Mouse (Mus musculus): ENCODE results near the gene Tdrd9. TPM values are rescaled to one million over a fixed set of nuclear protein-coding genes. Genes with fewer than 3 reads are reported as not detected.

Gene Tdrd9
- 0.97 and 1.4 TPM in 2 replicates for polyA plus RNA-seq (2016; fragmentation: Nextera tagmentation; extraction: Ambion mirVana)

DNA sequence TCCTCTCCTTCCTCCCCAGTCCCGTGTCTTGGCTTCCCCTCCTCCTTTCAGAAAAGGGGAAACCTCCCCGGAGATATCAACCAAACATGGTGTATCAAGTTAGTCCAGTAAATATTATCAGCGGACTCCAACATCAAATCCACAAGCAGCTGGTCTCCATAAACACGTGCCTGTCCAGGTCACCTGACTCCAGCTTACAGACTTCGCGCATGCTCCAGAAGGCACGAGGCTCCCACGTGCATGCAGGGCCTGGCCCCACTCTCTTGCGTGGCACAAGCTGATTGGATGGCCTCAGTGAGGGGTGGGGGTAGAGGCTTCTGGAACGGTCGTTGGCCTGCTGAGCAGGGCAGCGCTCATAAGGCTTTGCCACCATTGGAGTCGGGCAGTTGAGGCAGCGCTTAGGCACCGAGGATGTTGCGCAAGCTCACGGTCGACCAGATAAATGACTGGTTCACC lies at the start of gene Tdrd9:
TSS of gene Tdrd9 (plus strand) at position 329 of the 456 bp plus-strand sequence.
- no peak for ATAC-seq (ENCODE audit: insufficient number of reproducible peaks, insufficient read depth, low FRiP score, low TSS enrichment, low read depth)
- Histone ChIP-seq H3K9ac (replicated peaks) (no peak within 1 kb of the TSS), H3K4me2 (no peak within 1 kb of the TSS), H3K4me1 (replicated peaks) (peaks cover 1% of the 10 kb centered on the region), H3K27me3 (no peaks in the 10 kb centered on the region), H3K36me3 (no peaks in the 10 kb centered on the region), H3K4me3 (replicated peaks) (no peak within 1 kb of the TSS), H3K27ac (no peak within 1 kb of the TSS), H3K9me3 (no peaks in the 10 kb centered on the region)
- WGBS = 85% methylated on average over 18 of the region's 18 CpGs

DNA sequence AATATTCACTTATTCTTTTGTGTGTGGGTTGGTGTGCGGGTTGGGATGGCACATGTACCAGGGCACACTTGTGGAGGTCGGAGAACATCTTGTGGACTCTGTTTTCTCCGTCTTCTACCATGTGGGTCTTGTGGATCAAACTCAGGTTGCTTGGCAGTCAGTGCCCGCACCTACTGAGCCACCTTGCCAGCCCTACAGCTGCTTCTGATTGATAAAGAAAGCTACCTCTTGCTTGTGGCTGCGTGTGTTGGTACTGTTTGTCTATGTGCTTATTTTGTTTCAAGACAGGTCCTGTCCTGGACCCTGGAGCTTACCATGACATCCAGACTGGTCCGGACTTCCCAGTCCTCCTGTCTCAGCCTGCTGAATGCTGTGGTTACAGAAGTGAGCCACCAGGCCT lies 48.2 kb upstream of the Tdrd9 start:
- Histone ChIP-seq H3K4me1 (replicated peaks) (peaks cover 11% of the 10 kb centered on the region; the same call in 1 of the 2 replicates), H3K9me3 (no peaks in the 10 kb centered on the region), H3K27me3 (no peaks in the 10 kb centered on the region), H3K9ac (replicated peaks) (no peak overlapping the region), H3K36me3 (no peaks in the 10 kb centered on the region), H3K4me3 (replicated peaks) (no peak overlapping the region), H3K27ac (peak overlapping the region; percentile 64), H3K4me2 (no peak overlapping the region)
- ATAC-seq (ENCODE audit: insufficient number of reproducible peaks, insufficient read depth, low FRiP score, low TSS enrichment, low read depth) = no peak
- 83% methylated on average over 6 of the region's 6 CpGs for WGBS

DNA sequence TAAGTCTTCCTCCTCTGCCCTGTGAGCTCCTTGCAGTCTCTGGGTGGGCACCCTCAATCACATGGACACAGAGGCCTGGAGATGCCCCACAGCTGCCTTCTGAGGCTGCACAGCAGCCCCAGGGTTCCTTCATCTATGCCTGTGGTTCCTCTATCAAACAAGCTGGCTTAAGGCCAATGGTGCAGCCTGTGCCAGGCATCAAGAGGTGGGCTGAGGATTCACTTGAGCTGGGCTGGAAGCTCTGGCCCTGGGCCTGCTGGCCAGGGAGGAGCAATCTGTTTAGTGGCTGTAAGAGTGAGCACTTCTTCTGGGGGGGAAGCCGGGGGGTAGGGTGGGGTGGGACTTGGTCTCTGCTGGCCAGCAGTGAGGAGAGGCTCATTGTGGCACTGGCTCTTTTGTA lies 44.0 kb upstream of the Tdrd9 start:
- H3K4me2 ChIP-seq = no peak overlapping the region
- H3K36me3 ChIP-seq = no peaks in the 10 kb centered on the region
- no peak for ATAC-seq (ENCODE audit: insufficient number of reproducible peaks, insufficient read depth, low FRiP score, low TSS enrichment, low read depth)
- no peaks in the 10 kb centered on the region for H3K27me3 ChIP-seq
- peaks cover 19% of the 10 kb centered on the region for H3K4me1 ChIP-seq (replicated peaks)
- H3K27ac ChIP-seq = no peak overlapping the region
- no peak overlapping the region for H3K9ac ChIP-seq (replicated peaks)
- H3K9me3 ChIP-seq = no peaks in the 10 kb centered on the region
- no peak overlapping the region for H3K4me3 ChIP-seq (replicated peaks)
- 57% methylated on average over 1 of the region's 1 CpGs for WGBS

DNA sequence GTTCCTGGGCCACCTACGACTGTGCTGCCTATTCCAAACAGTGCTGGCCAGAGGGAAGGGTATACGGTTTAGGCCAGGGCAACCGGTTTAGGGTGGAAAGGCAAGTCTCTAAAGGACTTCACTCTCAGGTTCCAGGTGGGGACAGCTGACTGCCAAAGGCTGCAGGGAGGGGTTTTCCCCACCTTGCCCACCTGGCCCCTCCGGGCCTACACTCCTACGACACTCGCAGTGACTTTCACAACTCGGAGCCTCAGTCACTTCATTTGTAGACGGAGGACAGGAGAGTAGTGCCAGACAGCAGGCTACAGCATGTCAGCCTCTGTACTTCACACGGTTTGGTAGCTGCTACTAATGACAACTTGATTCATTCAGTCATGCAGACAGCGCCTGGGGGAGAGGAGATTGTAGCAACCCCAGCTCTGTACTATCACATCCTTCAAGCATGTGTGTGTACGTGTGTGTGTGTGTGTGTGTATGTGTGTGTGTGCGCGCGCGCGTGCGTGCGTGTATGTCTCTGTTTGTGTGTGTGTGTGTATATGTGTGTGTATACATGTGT lies 42.9 kb upstream of the Tdrd9 start:
- no peak for ATAC-seq (ENCODE audit: insufficient number of reproducible peaks, insufficient read depth, low FRiP score, low TSS enrichment, low read depth)
- H3K4me3 ChIP-seq (replicated peaks) = no peak overlapping the region
- H3K9me3 ChIP-seq = no peaks in the 10 kb centered on the region
- no peak overlapping the region for H3K9ac ChIP-seq (replicated peaks)
- H3K4me2 ChIP-seq = no peak overlapping the region
- WGBS = 80% methylated on average over 18 of the region's 18 CpGs
- peak overlapping the region; percentile 31 for H3K27ac ChIP-seq
- no peaks in the 10 kb centered on the region for H3K27me3 ChIP-seq
- H3K36me3 ChIP-seq = no peaks in the 10 kb centered on the region
- H3K4me1 ChIP-seq (replicated peaks) = peaks cover 26% of the 10 kb centered on the region

DNA sequence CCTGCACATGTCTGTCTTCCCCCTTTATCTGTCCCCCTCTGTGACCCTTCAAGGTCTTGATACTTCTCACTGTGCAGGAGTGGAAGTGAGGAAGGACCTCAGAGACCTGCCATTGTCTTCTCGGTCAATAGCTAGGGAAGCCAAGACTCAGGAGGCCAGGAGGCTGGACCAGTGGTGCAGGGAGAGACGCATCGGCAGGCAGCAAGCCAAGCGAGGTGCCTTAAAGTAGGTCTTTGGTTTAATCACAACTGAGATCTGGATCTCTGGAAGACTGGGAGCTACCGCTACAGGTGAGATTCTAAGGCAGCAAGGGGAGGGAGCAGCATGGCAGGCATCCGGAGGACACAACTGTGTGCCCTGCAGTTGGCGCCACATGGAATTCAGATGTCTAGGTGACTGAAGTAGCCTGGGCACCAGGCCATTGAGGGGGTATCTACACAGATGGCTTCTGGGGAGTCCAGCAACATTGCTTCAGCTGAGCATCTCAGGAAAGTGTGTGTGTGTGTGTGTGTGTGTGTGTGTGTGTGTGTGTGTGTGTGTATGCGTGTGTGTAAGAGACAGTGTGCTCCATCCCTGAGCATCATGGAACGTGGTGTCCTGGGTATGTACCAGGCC lies 39.8 kb upstream of the Tdrd9 start:
- H3K9me3 ChIP-seq = no peaks in the 10 kb centered on the region
- ATAC-seq (ENCODE audit: insufficient number of reproducible peaks, insufficient read depth, low FRiP score, low TSS enrichment, low read depth) = no peak
- no peaks in the 10 kb centered on the region for H3K36me3 ChIP-seq
- 92% methylated on average over 8 of the region's 9 CpGs for WGBS
- peaks cover 30% of the 10 kb centered on the region for H3K4me1 ChIP-seq (replicated peaks)
- H3K9ac ChIP-seq (replicated peaks) = no peak overlapping the region
- H3K4me2 ChIP-seq = no peak overlapping the region
- H3K27me3 ChIP-seq = no peaks in the 10 kb centered on the region
- H3K27ac ChIP-seq = no peak overlapping the region
- no peak overlapping the region for H3K4me3 ChIP-seq (replicated peaks)

DNA sequence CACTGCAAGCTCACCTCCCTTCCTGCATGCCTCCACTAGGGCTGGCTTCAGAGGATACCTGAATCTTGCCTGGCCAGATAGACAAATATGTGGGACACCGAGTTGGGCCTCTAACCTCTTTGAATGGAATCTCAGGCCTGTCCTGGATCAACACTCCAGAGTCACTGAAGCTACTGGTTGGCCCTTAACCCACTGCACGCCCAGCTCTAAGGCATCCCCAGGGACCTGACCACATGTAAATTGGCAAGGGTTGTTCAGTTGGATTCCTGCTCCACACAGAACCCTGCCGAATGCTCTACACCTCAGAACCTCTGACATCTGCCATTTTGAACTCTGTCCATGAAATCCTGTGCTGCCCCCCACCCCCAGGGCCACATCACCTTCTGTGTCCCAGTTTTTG lies 38.8 kb upstream of the Tdrd9 start:
- no peak overlapping the region for H3K9ac ChIP-seq (replicated peaks)
- H3K4me2 ChIP-seq = no peak overlapping the region
- H3K4me3 ChIP-seq (replicated peaks) = no peak overlapping the region
- no peaks in the 10 kb centered on the region for H3K9me3 ChIP-seq
- no peak for ATAC-seq (ENCODE audit: insufficient number of reproducible peaks, insufficient read depth, low FRiP score, low TSS enrichment, low read depth)
- H3K36me3 ChIP-seq = no peaks in the 10 kb centered on the region
- no peaks in the 10 kb centered on the region for H3K27me3 ChIP-seq
- 0 out of 2 replicates have a peak overlapping the region, but pooled peaks have one; percentile 18 for H3K27ac ChIP-seq
- peaks cover 36% of the 10 kb centered on the region for H3K4me1 ChIP-seq (replicated peaks)
- 69% methylated on average over 3 of the region's 3 CpGs for WGBS

DNA sequence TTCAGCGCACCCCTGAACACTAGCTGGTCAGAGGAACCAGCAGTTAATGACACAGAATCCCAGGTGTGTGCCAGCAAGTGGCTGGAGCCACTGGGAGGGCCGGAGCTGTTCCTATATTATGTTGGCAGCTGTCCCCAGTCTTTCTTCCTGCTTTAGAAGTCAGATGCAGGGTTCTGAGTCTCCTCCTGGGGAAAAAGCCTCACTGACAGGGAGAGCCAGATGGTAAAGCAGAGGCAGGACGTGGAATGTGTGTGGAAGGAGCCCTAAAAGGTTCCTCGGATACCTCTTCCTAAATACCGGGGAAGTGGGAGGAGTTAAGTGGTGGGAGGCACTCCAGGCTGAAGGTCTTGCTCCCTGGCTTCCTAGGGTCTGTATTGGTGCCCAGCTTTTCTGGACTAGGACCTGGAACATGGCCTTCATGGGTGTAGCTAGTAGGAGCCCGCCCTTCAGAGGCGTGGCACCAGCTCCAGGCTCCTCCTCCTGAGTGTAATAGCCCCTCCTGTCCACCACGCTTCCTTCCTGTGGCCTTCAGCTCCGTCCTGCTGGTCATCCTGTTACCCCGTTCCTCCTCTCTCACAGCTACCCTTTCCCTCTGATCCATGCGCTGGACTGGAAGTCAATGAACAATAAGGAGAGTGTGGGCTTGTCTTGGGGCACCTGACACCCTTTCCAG lies 38.2 kb upstream of the Tdrd9 start:
- Histone ChIP-seq H3K4me1 (replicated peaks) (peaks cover 42% of the 10 kb centered on the region), H3K9ac (replicated peaks) (no peak overlapping the region), H3K27me3 (no peaks in the 10 kb centered on the region), H3K4me3 (replicated peaks) (no peak overlapping the region), H3K9me3 (no peaks in the 10 kb centered on the region), H3K27ac (peak overlapping the region; percentile 18; the same call in 1 of the 2 replicates), H3K36me3 (no peaks in the 10 kb centered on the region), H3K4me2 (no peak overlapping the region)
- no peak for ATAC-seq (ENCODE audit: insufficient number of reproducible peaks, insufficient read depth, low FRiP score, low TSS enrichment, low read depth)
- WGBS = 48% methylated on average over 11 of the region's 11 CpGs

DNA sequence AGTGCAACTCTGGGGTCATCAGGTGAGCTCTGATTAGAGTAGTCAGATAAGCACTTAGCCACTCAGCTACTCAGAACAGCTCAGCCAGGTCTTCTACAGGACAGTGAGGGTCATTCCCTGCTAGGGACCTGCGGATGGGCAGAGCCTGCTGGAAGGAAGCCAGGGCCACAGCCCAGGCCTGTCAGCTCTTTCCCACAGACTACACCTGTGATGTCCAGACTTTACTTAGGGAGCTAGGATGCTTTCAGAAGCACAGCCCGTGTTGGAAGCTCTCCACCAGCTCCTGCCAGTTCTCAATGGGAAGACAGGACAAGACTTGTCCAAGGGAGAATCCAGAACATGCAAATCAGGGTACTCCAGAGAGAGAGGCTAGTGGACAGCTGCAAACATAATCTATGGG lies 37.4 kb upstream of the Tdrd9 start:
- Histone ChIP-seq H3K9me3 (no peaks in the 10 kb centered on the region), H3K4me1 (replicated peaks) (peaks cover 50% of the 10 kb centered on the region), H3K4me3 (replicated peaks) (no peak overlapping the region), H3K4me2 (no peak overlapping the region), H3K27ac (no peak overlapping the region), H3K27me3 (no peaks in the 10 kb centered on the region), H3K9ac (replicated peaks) (no peak overlapping the region), H3K36me3 (no peaks in the 10 kb centered on the region)
- WGBS = 77% methylated on average over 2 of the region's 2 CpGs
- ATAC-seq (ENCODE audit: insufficient number of reproducible peaks, insufficient read depth, low FRiP score, low TSS enrichment, low read depth) = no peak

DNA sequence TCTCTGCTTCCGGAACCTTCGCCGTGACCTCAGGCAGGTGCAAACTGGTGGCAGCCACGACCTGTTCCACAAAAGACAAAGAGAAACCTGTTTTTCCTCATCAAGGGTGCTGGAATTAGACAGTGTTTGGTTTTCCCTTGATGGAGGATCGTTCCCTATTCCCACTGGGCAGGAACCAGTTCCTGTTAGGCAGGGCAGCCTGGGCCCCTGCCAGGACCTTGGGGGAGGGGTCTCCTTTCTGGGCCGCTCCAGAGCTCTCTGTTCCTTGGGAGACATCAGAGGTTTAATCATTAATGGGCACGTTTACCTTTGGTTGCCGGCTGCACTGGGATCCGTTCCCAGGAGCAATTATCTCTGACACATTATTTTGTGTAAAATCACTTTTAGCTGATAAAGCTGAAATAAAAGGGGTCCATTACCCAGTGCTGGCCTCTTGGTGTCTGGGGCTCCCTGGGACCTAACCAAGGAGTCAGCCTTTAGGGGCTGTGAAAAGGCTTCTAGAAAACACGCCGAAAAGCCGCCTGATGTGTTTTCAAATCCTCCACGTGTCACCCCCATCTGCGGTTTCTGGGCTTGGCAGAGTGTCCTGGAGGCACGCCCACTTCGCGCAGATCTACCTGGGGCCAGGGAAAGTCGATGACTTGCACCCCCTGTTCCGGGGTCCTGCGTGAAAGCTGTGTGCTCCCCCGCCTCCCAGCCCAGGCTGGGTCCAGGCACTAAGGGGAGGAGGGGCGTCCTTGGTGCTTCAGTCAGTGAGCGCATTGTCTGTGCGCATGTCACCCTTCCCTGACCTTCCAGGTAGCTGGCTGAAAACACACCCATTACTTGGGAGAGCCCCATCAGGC lies 34.4 kb upstream of the Tdrd9 start:
- ATAC-seq (ENCODE audit: insufficient number of reproducible peaks, insufficient read depth, low FRiP score, low TSS enrichment, low read depth) = no peak
- Histone ChIP-seq H3K27me3 (no peaks in the 10 kb centered on the region), H3K4me2 (no peak overlapping the region), H3K9me3 (no peaks in the 10 kb centered on the region), H3K36me3 (no peaks in the 10 kb centered on the region), H3K4me1 (replicated peaks) (peaks cover 49% of the 10 kb centered on the region), H3K9ac (replicated peaks) (no peak overlapping the region), H3K27ac (peak overlapping the region; percentile 93), H3K4me3 (replicated peaks) (no peak overlapping the region)
- 46% methylated on average over 24 of the region's 24 CpGs for WGBS

DNA sequence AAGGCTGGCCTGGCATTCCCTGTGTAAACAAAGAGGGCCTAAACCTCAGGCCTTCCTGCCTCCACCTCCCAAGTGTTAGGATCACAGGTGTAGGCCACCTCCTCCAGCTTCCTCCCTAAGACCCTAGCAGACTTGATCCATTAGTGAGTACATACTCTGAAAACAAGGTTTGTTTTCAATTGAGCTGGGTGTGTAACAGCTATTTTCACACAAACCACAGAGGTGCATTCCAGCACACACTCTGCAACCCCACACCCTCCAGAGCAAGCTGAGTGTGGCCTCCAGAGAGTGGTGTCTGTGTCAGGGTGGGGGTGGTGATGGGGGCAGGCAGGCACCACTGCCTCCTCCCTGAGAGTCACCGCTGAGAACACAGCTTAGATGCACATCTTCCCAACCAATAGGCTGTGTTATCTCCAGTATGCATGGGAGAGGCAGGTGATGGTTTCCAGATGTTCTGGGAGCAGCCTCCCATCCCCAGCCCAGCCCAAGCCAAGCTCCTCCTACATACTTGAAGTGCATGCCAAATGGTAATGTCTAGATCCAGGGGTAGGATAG lies 32.7 kb upstream of the Tdrd9 start:
- Histone ChIP-seq H3K4me3 (replicated peaks) (no peak overlapping the region), H3K9me3 (no peaks in the 10 kb centered on the region), H3K4me2 (no peak overlapping the region), H3K36me3 (no peaks in the 10 kb centered on the region), H3K4me1 (replicated peaks) (peaks cover 41% of the 10 kb centered on the region), H3K9ac (replicated peaks) (no peak overlapping the region), H3K27ac (peak overlapping the region; percentile 93), H3K27me3 (no peaks in the 10 kb centered on the region)
- ATAC-seq (ENCODE audit: insufficient number of reproducible peaks, insufficient read depth, low FRiP score, low TSS enrichment, low read depth) = peak; percentile 52
- WGBS = 10% methylated on average over 1 of the region's 1 CpGs
